18 mouse cellular contexts compared by ENCODE assay signal in genomic region chr4:87783809-87784208, GRCm38 (mm10).
"Had no signal": no experiment of that assay in that cellular context is flagged by ENCODE, and none has a peak within 500 bp of the region (broad histone marks: within the 10 kb centered on the region; RNA-seq: fewer than 3 reads in every experiment).

No protein-coding gene starts in this region.

- H3K4me2 ChIP-seq: limb, embryonic 12.5 days; liver, embryonic 13.5 days; lung, embryonic 15.5 days; neural tube, embryonic 15.5 days had no signal

- H3K9ac ChIP-seq: limb, embryonic 12.5 days; liver, embryonic 13.5 days; liver, postnatal 0 days; lung, embryonic 15.5 days; neural tube, embryonic 15.5 days had no signal

- H3K9me3 ChIP-seq: limb, embryonic 12.5 days; liver, embryonic 13.5 days; lung, embryonic 15.5 days; megakaryocyte, embryonic 14.5 days; neural tube, embryonic 15.5 days had no signal

- DNase-seq: kidney, adult 8-10 months; kidney, postnatal 25 days; liver; liver, embryonic 13.5 days; liver, postnatal 0 days; lung, postnatal 14 days; right cerebral cortex, adult 18-20 months; right cerebral cortex, postnatal 4 days; spleen, adult 18-20 months; thymus, adult 2 months; thymus, postnatal 25 days had no signal

- H3K27me3 ChIP-seq: limb, embryonic 12.5 days; liver, embryonic 13.5 days; lung, embryonic 15.5 days; megakaryocyte, embryonic 14.5 days; neural tube, embryonic 15.5 days had no signal

- H3K4me1 ChIP-seq: liver, embryonic 13.5 days had no signal

- ATAC-seq: liver, postnatal 0 days had no signal

- H3K4me3 ChIP-seq: left cerebral cortex, adult 2 months; limb, embryonic 12.5 days; liver, embryonic 13.5 days; lung, embryonic 15.5 days; megakaryocyte, embryonic 14.5 days; myocyte; neural tube, embryonic 15.5 days had no signal

- H3K27ac ChIP-seq: left cerebral cortex, adult 2 months; limb, embryonic 12.5 days; liver, embryonic 13.5 days; lung, embryonic 15.5 days; macrophage; neural tube, embryonic 15.5 days had no signal
